Mouse (Mus musculus): ENCODE data around the gene Stx17. TPM values are rescaled to one million over a fixed set of nuclear protein-coding genes. Genes with fewer than 3 reads are reported as not detected.

Gene Stx17
- polyA plus RNA-seq, 1 experiment, result 7.5 TPM

- Histone ChIP-seq H3K27me3 (ENCODE audit: control insufficient read depth, insufficient read depth, low read length, poor library complexity, severe bottlenecking) (no peaks in the 10 kb centered on the region), H3K36me3 (ENCODE audit: control insufficient read depth, insufficient read depth, low read length, poor library complexity, severe bottlenecking) (no peaks in the 10 kb centered on the region), H3K4me3 (ENCODE audit: low read depth, low read length) (no peak overlapping the region), H3K9ac (ENCODE audit: low read depth, poor library complexity, severe bottlenecking) (no peak overlapping the region), H3K27ac (ENCODE audit: insufficient read depth, low read length) (no peak overlapping the region), H3K4me1 (ENCODE audit: control insufficient read depth, insufficient read depth, low read length) (no peaks in the 10 kb centered on the region), H3K9me3 (replicated peaks; ENCODE audit: control insufficient read depth, insufficient read depth, low read length, poor library complexity, severe bottlenecking) (no peaks in the 10 kb centered on the region)
- TF ChIP-seq EP300 (IDR thresholded peaks at IDR 0.05; ENCODE audit: insufficient read depth, low read depth, low read length) (no peak), POLR2A (IDR thresholded peaks at IDR 0.05; ENCODE audit: insufficient read depth, low read length) (no peak), CTCF (IDR thresholded peaks at IDR 0.05; ENCODE audit: low read depth, low read length) (no peak)
These were observed 6.9 kb downstream of the Stx17 start for GRCm38 (mm10) chr4:48131606-48132005.

GRCm38 (mm10) chr4:48132721-48133120 lies 8.0 kb downstream of the Stx17 start:
- TF ChIP-seq CTCF (IDR thresholded peaks at IDR 0.05; ENCODE audit: low read depth, low read length), result no peak
- TF ChIP-seq POLR2A (IDR thresholded peaks at IDR 0.05; ENCODE audit: insufficient read depth, low read length), result no peak
- no peak for TF ChIP-seq EP300 (IDR thresholded peaks at IDR 0.05; ENCODE audit: insufficient read depth, low read depth, low read length)
- Histone ChIP-seq H3K4me3 (ENCODE audit: low read depth, low read length) (no peak overlapping the region), H3K9ac (ENCODE audit: low read depth, poor library complexity, severe bottlenecking) (no peak overlapping the region), H3K9me3 (replicated peaks; ENCODE audit: control insufficient read depth, insufficient read depth, low read length, poor library complexity, severe bottlenecking) (no peaks in the 10 kb centered on the region), H3K4me1 (ENCODE audit: control insufficient read depth, insufficient read depth, low read length) (no peaks in the 10 kb centered on the region), H3K27me3 (ENCODE audit: control insufficient read depth, insufficient read depth, low read length, poor library complexity, severe bottlenecking) (no peaks in the 10 kb centered on the region), H3K27ac (ENCODE audit: insufficient read depth, low read length) (no peak overlapping the region), H3K36me3 (ENCODE audit: control insufficient read depth, insufficient read depth, low read length, poor library complexity, severe bottlenecking) (no peaks in the 10 kb centered on the region)

- H3K4me1 ChIP-seq (ENCODE audit: control insufficient read depth, insufficient read depth, low read length), result no peaks in the 10 kb centered on the region
- no peak overlapping the region for H3K4me3 ChIP-seq (ENCODE audit: low read depth, low read length)
- TF ChIP-seq EP300 (IDR thresholded peaks at IDR 0.05; ENCODE audit: insufficient read depth, low read depth, low read length), result no peak
- no peak for TF ChIP-seq CTCF (IDR thresholded peaks at IDR 0.05; ENCODE audit: low read depth, low read length)
- TF ChIP-seq POLR2A (IDR thresholded peaks at IDR 0.05; ENCODE audit: insufficient read depth, low read length), result no peak
- H3K27me3 ChIP-seq (ENCODE audit: control insufficient read depth, insufficient read depth, low read length, poor library complexity, severe bottlenecking), result no peaks in the 10 kb centered on the region
- no peaks in the 10 kb centered on the region for H3K36me3 ChIP-seq (ENCODE audit: control insufficient read depth, insufficient read depth, low read length, poor library complexity, severe bottlenecking)
- H3K9me3 ChIP-seq (replicated peaks; ENCODE audit: control insufficient read depth, insufficient read depth, low read length, poor library complexity, severe bottlenecking), result no peaks in the 10 kb centered on the region
- H3K27ac ChIP-seq (ENCODE audit: insufficient read depth, low read length), result no peak overlapping the region
- no peak overlapping the region for H3K9ac ChIP-seq (ENCODE audit: low read depth, poor library complexity, severe bottlenecking)
These were observed 24.8 kb downstream of the Stx17 start for GRCm38 (mm10) chr4:48149492-48149891.

GRCm38 (mm10) chr4:48153229-48153628 lies 28.5 kb downstream of the Stx17 start:
- no peaks in the 10 kb centered on the region for H3K36me3 ChIP-seq (ENCODE audit: control insufficient read depth, insufficient read depth, low read length, poor library complexity, severe bottlenecking)
- no peak overlapping the region for H3K9ac ChIP-seq (ENCODE audit: low read depth, poor library complexity, severe bottlenecking)
- TF ChIP-seq EP300 (IDR thresholded peaks at IDR 0.05; ENCODE audit: insufficient read depth, low read depth, low read length) (no peak), POLR2A (IDR thresholded peaks at IDR 0.05; ENCODE audit: insufficient read depth, low read length) (no peak), CTCF (IDR thresholded peaks at IDR 0.05; ENCODE audit: low read depth, low read length) (no peak)

GRCm38 (mm10) chr4:48155864-48156263 lies 31.1 kb downstream of the Stx17 start:
- no peak overlapping the region for H3K9ac ChIP-seq (ENCODE audit: low read depth, poor library complexity, severe bottlenecking)
- H3K36me3 ChIP-seq (ENCODE audit: control insufficient read depth, insufficient read depth, low read length, poor library complexity, severe bottlenecking), result no peaks in the 10 kb centered on the region
- H3K4me1 ChIP-seq (ENCODE audit: control insufficient read depth, insufficient read depth, low read length), result no peaks in the 10 kb centered on the region
- no peak overlapping the region for H3K4me3 ChIP-seq (ENCODE audit: low read depth, low read length)
- H3K9me3 ChIP-seq (replicated peaks; ENCODE audit: control insufficient read depth, insufficient read depth, low read length, poor library complexity, severe bottlenecking), result peaks cover 3% of the 10 kb centered on the region; the same call in 1 of the 2 replicates
- TF ChIP-seq EP300 (IDR thresholded peaks at IDR 0.05; ENCODE audit: insufficient read depth, low read depth, low read length), result no peak
- TF ChIP-seq CTCF (IDR thresholded peaks at IDR 0.05; ENCODE audit: low read depth, low read length), result no peak
- TF ChIP-seq POLR2A (IDR thresholded peaks at IDR 0.05; ENCODE audit: insufficient read depth, low read length), result no peak
- no peak overlapping the region for H3K27ac ChIP-seq (ENCODE audit: insufficient read depth, low read length)
- no peaks in the 10 kb centered on the region for H3K27me3 ChIP-seq (ENCODE audit: control insufficient read depth, insufficient read depth, low read length, poor library complexity, severe bottlenecking)

More at GRCm38 (mm10) chr4:48153229-48153628, 28.5 kb downstream of the Stx17 start:
- H3K4me3 ChIP-seq (ENCODE audit: low read depth, low read length), result no peak overlapping the region
- no peaks in the 10 kb centered on the region for H3K9me3 ChIP-seq (replicated peaks; ENCODE audit: control insufficient read depth, insufficient read depth, low read length, poor library complexity, severe bottlenecking)
- no peaks in the 10 kb centered on the region for H3K27me3 ChIP-seq (ENCODE audit: control insufficient read depth, insufficient read depth, low read length, poor library complexity, severe bottlenecking)
- H3K4me1 ChIP-seq (ENCODE audit: control insufficient read depth, insufficient read depth, low read length), result no peaks in the 10 kb centered on the region
- no peak overlapping the region for H3K27ac ChIP-seq (ENCODE audit: insufficient read depth, low read length)

GRCm38 (mm10) chr4:48160386-48160785 lies 35.7 kb downstream of the Stx17 start:
- Histone ChIP-seq H3K9me3 (replicated peaks; ENCODE audit: control insufficient read depth, insufficient read depth, low read length, poor library complexity, severe bottlenecking) (peaks cover 3% of the 10 kb centered on the region; the same call in 1 of the 2 replicates), H3K9ac (ENCODE audit: low read depth, poor library complexity, severe bottlenecking) (no peak overlapping the region), H3K27me3 (ENCODE audit: control insufficient read depth, insufficient read depth, low read length, poor library complexity, severe bottlenecking) (no peaks in the 10 kb centered on the region), H3K4me3 (ENCODE audit: low read depth, low read length) (no peak overlapping the region), H3K27ac (ENCODE audit: insufficient read depth, low read length) (no peak overlapping the region), H3K36me3 (ENCODE audit: control insufficient read depth, insufficient read depth, low read length, poor library complexity, severe bottlenecking) (no peaks in the 10 kb centered on the region), H3K4me1 (ENCODE audit: control insufficient read depth, insufficient read depth, low read length) (no peaks in the 10 kb centered on the region)
- TF ChIP-seq EP300 (IDR thresholded peaks at IDR 0.05; ENCODE audit: insufficient read depth, low read depth, low read length), result no peak
- no peak for TF ChIP-seq POLR2A (IDR thresholded peaks at IDR 0.05; ENCODE audit: insufficient read depth, low read length)
- TF ChIP-seq CTCF (IDR thresholded peaks at IDR 0.05; ENCODE audit: low read depth, low read length), result no peak
